Mouse (Mus musculus): ENCODE results near the gene Gm20458. TPM values are rescaled to one million over a fixed set of nuclear protein-coding genes. Genes with fewer than 3 reads are reported as not detected.

Gm20458 gene
- polyA plus RNA-seq, 1 experiment from 2014 or later, result 6.5 TPM

DNA sequence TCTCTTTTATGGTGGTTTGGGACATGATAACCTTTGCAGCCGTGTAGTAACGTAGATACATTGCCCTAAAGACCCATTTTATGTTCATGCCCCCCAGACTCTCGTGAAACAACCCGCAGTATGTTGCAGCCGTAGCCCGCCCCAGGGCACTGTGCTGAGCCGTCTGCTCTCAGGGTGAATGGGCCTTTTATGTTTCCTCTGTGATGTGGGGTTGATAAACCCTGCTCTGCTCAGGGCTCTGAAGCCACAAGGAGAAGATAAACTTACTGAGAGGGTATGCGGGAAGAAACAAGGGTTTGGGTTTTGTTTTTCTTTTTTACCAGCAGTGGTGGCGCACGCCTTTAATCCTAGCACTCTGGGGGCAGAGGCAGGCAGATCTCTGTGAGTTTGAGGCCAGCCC, 73.5 kb downstream of the Gm20458 start:
- no peaks in the 10 kb centered on the region for H3K27me3 ChIP-seq (replicated peaks)
- 76% methylated on average over 10 of the region's 10 CpGs for WGBS
- no peak overlapping the region for H3K9ac ChIP-seq
- H3K9me3 ChIP-seq, result no peaks in the 10 kb centered on the region
- H3K4me1 ChIP-seq, result no peaks in the 10 kb centered on the region
- no peak overlapping the region for H3K4me3 ChIP-seq
- H3K36me3 ChIP-seq, result no peaks in the 10 kb centered on the region
- no peak overlapping the region for H3K27ac ChIP-seq
- no peak for ATAC-seq (ENCODE audit: low FRiP score, low read depth)
- no peak overlapping the region for H3K4me2 ChIP-seq (replicated peaks)

DNA sequence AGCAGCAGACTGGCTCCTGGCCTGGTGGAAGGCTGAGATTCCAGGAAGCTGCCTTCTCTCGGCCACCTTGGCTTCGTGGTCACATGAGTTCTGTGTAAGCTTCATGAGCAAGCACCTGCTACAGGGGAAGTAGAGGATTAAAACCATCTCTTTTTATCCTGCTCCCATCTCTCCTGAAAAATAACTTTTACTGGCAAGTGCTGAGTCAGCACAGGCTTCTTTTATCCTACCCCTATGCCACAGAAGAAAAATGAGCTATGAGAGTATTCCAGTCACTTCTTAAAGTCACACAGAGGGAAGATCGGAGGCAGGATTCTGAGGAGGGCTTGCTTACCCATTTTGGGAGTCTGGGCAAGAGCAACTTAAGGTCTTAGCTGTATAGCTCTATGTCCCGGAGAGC, 76.2 kb downstream of the Gm20458 start:
- Histone ChIP-seq H3K9me3 (no peaks in the 10 kb centered on the region), H3K36me3 (no peaks in the 10 kb centered on the region), H3K4me1 (no peaks in the 10 kb centered on the region), H3K27ac (no peak overlapping the region), H3K4me2 (replicated peaks) (no peak overlapping the region), H3K9ac (no peak overlapping the region), H3K27me3 (replicated peaks) (no peaks in the 10 kb centered on the region), H3K4me3 (no peak overlapping the region)
- no peak for ATAC-seq (ENCODE audit: low FRiP score, low read depth)
- 84% methylated on average over 4 of the region's 4 CpGs for WGBS

Other genes with a start within 250 kb of the Gm20458 start
- not detected in 2 replicates for gene Wfdc15b, start 239.3 kb upstream of the Gm20458 start, polyA plus RNA-seq (2016; fragmentation: Nextera tagmentation; extraction: Ambion mirVana)
- gene Svs2, start 222.5 kb upstream of the Gm20458 start, polyA plus RNA-seq (2016; fragmentation: Nextera tagmentation; extraction: Ambion mirVana), result not detected in 2 replicates
- gene Svs3b, start 204.3 kb upstream of the Gm20458 start, polyA plus RNA-seq (2016; fragmentation: Nextera tagmentation; extraction: Ambion mirVana), result not detected in 2 replicates
- gene Svs4, start 182.5 kb upstream of the Gm20458 start, polyA plus RNA-seq (2016; fragmentation: Nextera tagmentation; extraction: Ambion mirVana), result not detected in 2 replicates
- not detected in 2 replicates for gene Svs3a, start 171.7 kb upstream of the Gm20458 start, polyA plus RNA-seq (2016; fragmentation: Nextera tagmentation; extraction: Ambion mirVana)
- gene Svs6, start 144.2 kb upstream of the Gm20458 start, polyA plus RNA-seq (2016; fragmentation: Nextera tagmentation; extraction: Ambion mirVana), result not detected in 2 replicates
- gene Svs5, start 128.2 kb upstream of the Gm20458 start, polyA plus RNA-seq (2016; fragmentation: Nextera tagmentation; extraction: Ambion mirVana), result not detected in 2 replicates
- 0.28 TPM in 1 of 2 replicates, not detected in the other for gene Slpi, start 71.9 kb upstream of the Gm20458 start, polyA plus RNA-seq (2016; fragmentation: Nextera tagmentation; extraction: Ambion mirVana)
- gene Rbpjl, start 57.8 kb upstream of the Gm20458 start, polyA plus RNA-seq (2016; fragmentation: Nextera tagmentation; extraction: Ambion mirVana), result 0.13 and 0.18 TPM in 2 replicates
- gene Matn4, start 55.8 kb upstream of the Gm20458 start, polyA plus RNA-seq (2016; fragmentation: Nextera tagmentation; extraction: Ambion mirVana), result 8.2 and 9.0 TPM in 2 replicates
- 9.7 and 11.7 TPM in 2 replicates for gene Sdc4, start 17.1 kb upstream of the Gm20458 start, polyA plus RNA-seq (2016; fragmentation: Nextera tagmentation; extraction: Ambion mirVana)
- gene Sys1, start 4.0 kb upstream of the Gm20458 start, polyA plus RNA-seq (2016; fragmentation: Nextera tagmentation; extraction: Ambion mirVana), result 72.8 and 82.7 TPM in 2 replicates
- gene Trp53tg5, start 12.8 kb downstream of the Gm20458 start, polyA plus RNA-seq (2016; fragmentation: Nextera tagmentation; extraction: Ambion mirVana), result not detected in 2 replicates
- gene Dbndd2, start 25.1 kb downstream of the Gm20458 start, polyA plus RNA-seq (2016; fragmentation: Nextera tagmentation; extraction: Ambion mirVana), result 5.8 and 7.0 TPM in 2 replicates
- 50.0 and 55.3 TPM in 2 replicates for gene Pigt, start 36.6 kb downstream of the Gm20458 start, polyA plus RNA-seq (2016; fragmentation: Nextera tagmentation; extraction: Ambion mirVana)
- gene Wfdc2, start 101.4 kb downstream of the Gm20458 start, polyA plus RNA-seq (2016; fragmentation: Nextera tagmentation; extraction: Ambion mirVana), result 5.1 and 6.5 TPM in 2 replicates
- not detected in 2 replicates for gene Spint3, start 112.5 kb downstream of the Gm20458 start, polyA plus RNA-seq (2016; fragmentation: Nextera tagmentation; extraction: Ambion mirVana)
- not detected in 2 replicates for gene Wfdc6a, start 124.5 kb downstream of the Gm20458 start, polyA plus RNA-seq (2016; fragmentation: Nextera tagmentation; extraction: Ambion mirVana)
- not detected in 2 replicates for gene Eppin, start 132.6 kb downstream of the Gm20458 start, polyA plus RNA-seq (2016; fragmentation: Nextera tagmentation; extraction: Ambion mirVana)
- gene Wfdc6b, start 152.6 kb downstream of the Gm20458 start, polyA plus RNA-seq (2016; fragmentation: Nextera tagmentation; extraction: Ambion mirVana), result not detected in 2 replicates
- not detected in 2 replicates for gene Wfdc8, start 152.7 kb downstream of the Gm20458 start, polyA plus RNA-seq (2016; fragmentation: Nextera tagmentation; extraction: Ambion mirVana)
- not detected in 2 replicates for gene Wfdc16, start 177.8 kb downstream of the Gm20458 start, polyA plus RNA-seq (2016; fragmentation: Nextera tagmentation; extraction: Ambion mirVana)
- 0.48 and 0.51 TPM in 2 replicates for gene Wfdc10, start 195.1 kb downstream of the Gm20458 start, polyA plus RNA-seq (2016; fragmentation: Nextera tagmentation; extraction: Ambion mirVana)
- gene Wfdc9, start 195.6 kb downstream of the Gm20458 start, polyA plus RNA-seq (2016; fragmentation: Nextera tagmentation; extraction: Ambion mirVana), result not detected in 2 replicates
- not detected in 2 replicates for gene Wfdc11, start 213.1 kb downstream of the Gm20458 start, polyA plus RNA-seq (2016; fragmentation: Nextera tagmentation; extraction: Ambion mirVana)
- not detected in 2 replicates for gene Wfdc13, start 224.1 kb downstream of the Gm20458 start, polyA plus RNA-seq (2016; fragmentation: Nextera tagmentation; extraction: Ambion mirVana)
- gene Spint4, start 237.5 kb downstream of the Gm20458 start, polyA plus RNA-seq (2016; fragmentation: Nextera tagmentation; extraction: Ambion mirVana), result not detected in 2 replicates

Measured in neural tube, embryonic 12.5 days (tissue).